Mouse (Mus musculus) frontal cortex, adult (tissue): Measurements from ENCODE around the gene Med13.
"Not testable (repeated sequence)": the region's sequence is repeated elsewhere in the genome, so short reads cannot be mapped to it uniquely, and the experiment has no call there.

Experiments used
- ATAC-seq: cut with Nextera tagmentation; 2 replicates; pipeline ENCODE4 v1.9.2; 2017; ENCODE audit warnings: mild to moderate bottlenecking, moderate library complexity, mixed read lengths; ENCODE audit not compliant: low TSS enrichment

Gene Med13

DNA sequence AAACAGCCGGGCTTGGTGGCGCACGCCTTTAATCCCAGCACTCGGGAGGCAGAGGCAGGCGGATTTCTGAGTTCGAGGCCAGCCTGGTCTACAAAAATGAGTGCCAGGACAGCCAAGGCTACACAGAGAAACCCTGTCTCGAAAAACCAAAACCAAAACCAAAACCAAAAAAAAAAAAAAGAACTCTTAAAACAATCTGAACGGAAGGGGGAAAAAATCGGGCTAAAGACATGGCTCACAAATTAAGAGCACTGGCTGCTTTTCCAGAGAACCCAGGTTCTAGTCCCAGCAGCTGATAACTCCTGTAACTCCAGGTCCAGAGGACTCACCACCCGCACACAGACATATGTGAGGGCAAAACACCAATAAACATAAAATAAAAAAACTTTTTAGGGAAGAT is 65.2 kb downstream of the Med13 start:
- ATAC-seq, result not testable (repeated sequence)

DNA sequence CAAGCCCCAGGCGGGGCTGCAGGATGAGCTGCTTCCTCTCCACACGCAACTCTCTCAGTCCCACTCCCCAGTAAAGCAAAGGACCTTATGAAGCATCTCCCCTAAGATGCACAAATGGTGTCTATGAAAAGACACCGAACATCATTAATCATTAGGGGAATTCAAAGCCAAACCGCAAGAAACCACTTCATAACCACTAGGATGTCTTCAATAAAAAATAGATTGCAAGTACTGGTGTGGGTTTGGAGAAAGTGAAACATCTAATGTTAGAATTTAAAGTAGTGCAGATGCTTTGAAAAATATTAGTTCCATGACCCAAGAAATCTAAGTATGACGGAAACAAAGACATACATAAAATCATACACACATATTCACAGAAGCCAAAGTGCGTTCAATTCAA is 65.7 kb downstream of the Med13 start:
- no peak for ATAC-seq

DNA sequence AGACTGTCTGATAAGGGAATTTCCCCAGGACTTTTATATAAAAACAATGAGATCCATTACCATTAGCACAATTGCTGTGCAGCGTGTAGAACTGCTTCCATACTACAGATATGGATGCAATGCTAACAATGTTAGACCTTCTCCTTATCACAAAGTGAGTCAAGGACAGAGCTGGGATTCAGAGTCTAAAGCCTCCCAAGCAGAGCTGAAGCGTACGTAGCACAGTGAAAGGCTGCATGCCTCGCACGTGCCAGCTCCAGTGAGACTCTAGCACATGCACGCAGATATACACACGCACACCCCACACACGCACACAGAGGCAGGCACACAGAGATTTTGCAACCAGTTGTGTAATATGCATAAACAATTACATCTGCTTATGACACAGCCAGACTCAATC is 71.7 kb downstream of the Med13 start:
- ATAC-seq, result peak; percentile 87

DNA sequence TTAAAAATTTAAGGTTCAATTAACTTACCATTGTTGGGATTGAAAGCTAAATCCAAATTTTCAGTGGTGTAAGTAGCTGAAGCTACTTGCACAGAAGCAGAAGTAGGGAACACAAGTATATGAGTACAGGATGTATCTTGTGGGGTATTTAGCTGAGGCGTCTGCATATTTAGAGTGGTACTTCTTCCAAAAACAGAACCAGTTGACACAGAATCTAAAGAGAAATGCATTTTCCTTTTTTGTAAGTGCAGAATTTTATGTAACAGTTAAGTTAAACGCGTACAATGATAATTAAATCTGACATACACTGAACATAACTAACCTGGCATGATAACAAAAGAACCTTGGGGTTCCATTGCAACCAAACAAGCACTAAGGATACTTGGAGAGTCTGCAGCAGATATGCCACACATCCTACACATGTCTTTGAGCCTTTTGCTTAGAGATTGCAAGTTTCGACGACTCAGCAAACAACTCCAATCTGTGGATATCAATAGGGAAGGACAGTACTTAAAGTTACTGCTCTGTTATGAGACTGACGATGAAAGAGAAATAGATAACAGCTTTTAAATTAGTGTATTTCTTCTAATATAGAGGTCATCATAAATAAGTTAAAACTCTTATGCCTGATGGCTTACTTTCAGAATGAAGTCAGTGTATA is 78.8 kb downstream of the Med13 start:
- peak; percentile 95 for ATAC-seq

- ATAC-seq, result peak; percentile 91
Measured at GRCm38 (mm10) chr11:86257460-86258076, 99.8 kb downstream of the Med13 start, which contains the start of gene Ints2. TSS of gene Ints2 (minus strand) at chr11:86257575.

DNA sequence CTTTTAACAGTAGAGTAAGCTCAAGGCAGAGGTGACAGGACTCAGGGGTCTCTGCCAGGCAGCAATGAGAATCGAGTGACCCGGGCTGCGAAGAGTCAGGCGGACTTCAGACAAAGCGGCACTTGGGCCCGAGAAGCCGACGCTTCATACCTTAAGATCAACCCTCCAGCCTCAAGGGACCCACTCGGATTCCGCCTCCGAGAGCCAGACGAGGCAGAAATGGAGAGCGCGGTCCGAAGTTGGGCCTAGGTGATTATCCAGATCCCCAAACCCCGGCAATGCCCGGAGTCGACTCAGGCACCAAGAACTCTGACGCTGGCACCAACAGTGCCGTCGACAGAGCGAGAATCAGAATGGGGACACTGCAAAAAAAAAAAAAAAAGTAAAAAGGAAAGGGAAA is 100.3 kb downstream of the Med13 start:
- peak; percentile 75 for ATAC-seq

DNA sequence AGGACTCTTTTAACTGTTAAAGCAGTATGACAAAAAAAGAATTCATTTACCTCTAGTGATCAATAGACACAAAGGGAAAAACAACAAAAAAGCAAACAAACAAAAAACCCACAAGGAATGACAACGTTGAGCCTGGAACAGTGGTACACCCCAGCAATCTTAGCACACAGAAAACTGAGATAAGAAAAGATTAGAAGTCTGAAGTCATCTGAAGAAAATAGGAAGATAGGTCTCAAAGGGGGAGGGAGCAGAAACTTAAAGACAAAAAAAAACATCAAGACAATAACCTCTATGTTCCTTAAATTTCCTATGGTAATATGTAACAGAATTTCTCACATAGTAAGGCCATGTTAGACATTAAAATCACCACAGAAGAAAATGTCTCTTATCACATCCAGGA is 104.1 kb downstream of the Med13 start:
- ATAC-seq, result no peak

DNA sequence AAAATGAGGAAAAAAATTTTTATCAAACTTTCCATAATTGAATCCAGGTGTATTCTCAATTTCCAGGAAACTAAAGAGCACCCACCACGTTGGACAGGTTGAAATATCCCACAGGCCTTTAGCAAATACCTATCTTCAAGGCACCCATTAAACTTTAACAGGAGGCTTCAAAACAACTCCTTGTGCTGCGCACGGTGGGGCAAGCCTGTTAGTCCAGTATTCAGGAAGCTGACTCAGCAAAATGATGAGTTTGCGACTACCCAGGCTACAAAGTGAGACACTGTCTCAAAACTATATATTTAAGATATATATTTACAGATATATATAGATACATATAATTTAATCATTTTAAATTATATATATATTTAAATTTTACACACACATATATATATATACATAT is 125.0 kb downstream of the Med13 start:
- no peak for ATAC-seq

DNA sequence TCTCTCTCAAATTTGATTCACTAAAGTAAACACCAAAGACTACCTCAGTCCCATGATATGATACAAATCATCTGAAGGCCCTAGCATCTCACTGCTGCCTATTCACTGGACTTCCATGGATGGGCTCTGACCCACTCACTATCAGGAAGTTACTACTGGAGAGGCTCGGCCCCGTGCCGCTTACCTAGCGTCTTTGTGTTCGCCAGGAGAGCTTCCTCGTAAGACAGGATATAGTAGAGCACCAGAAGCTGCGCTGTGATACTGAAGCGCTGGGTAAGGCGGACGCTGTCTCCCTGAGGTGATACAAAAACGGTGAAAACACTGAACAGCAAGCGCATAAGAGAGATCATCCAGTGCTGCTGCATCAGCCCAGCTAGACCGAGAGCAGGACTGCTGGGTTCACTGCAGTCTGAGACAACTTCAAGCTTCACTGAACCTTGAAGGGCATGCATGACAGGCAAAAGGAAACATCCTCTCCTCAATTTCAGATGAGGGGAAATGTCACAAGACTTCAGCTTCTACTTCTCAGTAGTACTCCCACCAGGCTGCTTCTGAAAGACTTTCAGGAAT is 125.5 kb downstream of the Med13 start:
- ATAC-seq, result no peak

DNA sequence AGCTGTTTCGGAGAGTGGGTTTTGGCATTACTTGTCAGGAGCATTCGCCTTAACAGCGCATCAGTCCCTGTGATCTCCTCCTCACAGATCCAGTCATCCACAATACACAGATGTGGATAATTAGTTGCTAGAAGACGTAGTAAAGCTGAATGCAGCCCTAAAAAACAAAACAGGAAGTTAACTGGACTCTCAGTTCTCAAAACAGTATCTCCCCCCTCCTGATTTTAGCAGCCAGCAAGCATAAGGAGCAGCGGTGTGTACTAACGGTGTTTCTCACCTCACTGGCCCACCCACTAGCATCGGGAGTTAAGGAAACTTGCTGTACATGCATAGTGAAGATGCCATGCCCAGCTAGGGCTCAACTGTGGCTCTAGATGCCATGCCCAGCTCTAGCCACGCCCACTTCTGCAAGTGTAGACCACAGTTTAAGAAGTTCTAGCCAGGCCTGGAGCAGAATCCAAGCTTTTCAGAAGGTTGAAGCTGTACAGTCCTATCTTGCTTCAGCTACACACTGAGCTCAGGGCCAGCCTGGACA is 130.7 kb downstream of the Med13 start:
- no peak for ATAC-seq

DNA sequence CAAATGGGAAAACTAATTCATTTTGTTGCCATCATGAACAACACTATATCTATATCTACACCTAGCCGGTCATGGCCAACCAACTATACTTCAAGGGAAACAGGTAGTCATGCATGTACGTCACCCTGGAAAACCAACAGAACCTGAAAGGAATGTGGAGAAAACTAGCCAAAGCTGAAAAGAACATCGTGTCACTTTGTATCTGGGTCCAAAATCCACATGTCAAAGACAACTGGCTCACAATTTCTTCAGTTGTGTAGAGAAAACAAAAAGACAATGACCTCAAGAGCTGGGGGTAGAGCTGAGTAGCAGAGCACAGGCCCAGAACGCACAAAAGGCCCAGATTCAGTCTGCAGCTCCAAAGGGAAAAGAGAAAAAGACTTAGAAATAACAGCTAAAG is 131.6 kb downstream of the Med13 start:
- ATAC-seq, result no peak
